Mouse (Mus musculus) CD4-positive naive resting alpha-beta T cell, adult 57 days (primary cell): ENCODE measurements around the gene Alyref. TPM values are rescaled to one million over a fixed set of nuclear protein-coding genes. Genes with fewer than 3 reads are reported as not detected.

Experiments
- total RNA-seq: library from RNA; stranded (reverse); gene quantifications from one replicate; pipeline ENCODE4 v1.2.4, GENCODE M21; 2023

Alyref gene
- 109 TPM for total RNA-seq

GRCm38 (mm10) chr11:120598283-120598989, at the start of gene Alyref, which contains the start of gene Anapc11:
Gene Alyref, minus strand, starts transcription at chr11:120598365.
Gene Anapc11, plus strand, starts transcription at chr11:120598421.

GRCm38 (mm10) chr11:120643601-120643987, 45.4 kb upstream of the Alyref start, which contains the start of gene Pycr1:
Gene Pycr1, minus strand, starts transcription at chr11:120643769.

GRCm38 (mm10) chr11:120633520-120634343, 35.6 kb upstream of the Alyref start, which contains the start of gene Mafg:
Gene Mafg, minus strand, starts transcription at chr11:120633600.

GRCm38 (mm10) chr11:120625152-120625775, 27.1 kb upstream of the Alyref start, which contains the start of gene Sirt7:
Gene Sirt7, minus strand, starts transcription at chr11:120625240.

GRCm38 (mm10) chr11:120617519-120618112, 19.5 kb upstream of the Alyref start, which contains the start of gene Pcyt2:
Gene Pcyt2, minus strand, starts transcription at chr11:120617936.

GRCm38 (mm10) chr11:120608241-120609034, 10.3 kb upstream of the Alyref start, which contains the start of gene Npb:
Gene Npb, plus strand, starts transcription at chr11:120608477.

GRCm38 (mm10) chr11:120581490-120582267, 16.5 kb downstream of the Alyref start, which contains the start of gene Arhgdia:
Gene Arhgdia, minus strand, starts transcription at chr11:120581624.

GRCm38 (mm10) chr11:120572752-120573584, 25.2 kb downstream of the Alyref start, which contains the start of gene P4hb:
Gene P4hb, minus strand, starts transcription at chr11:120573253.

GRCm38 (mm10) chr11:120550810-120551440, 47.2 kb downstream of the Alyref start, which contains the start of gene Ppp1r27:
Gene Ppp1r27, minus strand, starts transcription at chr11:120551132.

GRCm38 (mm10) chr11:120549168-120549945, 48.8 kb downstream of the Alyref start, which contains the start of gene Mcrip1:
Gene Mcrip1, minus strand, starts transcription at chr11:120549727.

Other genes with a start within 250 kb of the Alyref start
- gene Actg1, start 249.8 kb downstream of the Alyref start, total RNA-seq, result 1,308 TPM
- gene Fscn2, start 236.8 kb downstream of the Alyref start, total RNA-seq, result not detected
- 28.0 TPM for gene Faap100, start 219.6 kb downstream of the Alyref start, total RNA-seq
- gene Nploc4, start 160.7 kb downstream of the Alyref start, total RNA-seq, result 55.1 TPM
- gene Tspan10, start 155.7 kb downstream of the Alyref start, total RNA-seq, result 46.6 TPM
- 0.80 TPM for gene Pde6g, start 144.9 kb downstream of the Alyref start, total RNA-seq
- gene Oxld1, start 140.3 kb downstream of the Alyref start, total RNA-seq, result 7.1 TPM
- gene Ccdc137, start 140.2 kb downstream of the Alyref start, total RNA-seq, result 32.2 TPM
- 13.4 TPM for gene Arl16, start 130.8 kb downstream of the Alyref start, total RNA-seq
- gene Mrpl12, start 113.8 kb downstream of the Alyref start, total RNA-seq, result 28.5 TPM
- gene Slc25a10, start 106.5 kb downstream of the Alyref start, total RNA-seq, result 9.7 TPM
- not detected for gene Gcgr, start 67.7 kb downstream of the Alyref start, total RNA-seq
- 36.1 TPM for gene Mcrip1, start 48.6 kb downstream of the Alyref start, total RNA-seq
- gene Ppp1r27, start 47.2 kb downstream of the Alyref start, total RNA-seq, result not detected
- 123 TPM for gene P4hb, start 25.1 kb downstream of the Alyref start, total RNA-seq
- 404 TPM for gene Arhgdia, start 16.7 kb downstream of the Alyref start, total RNA-seq
- gene Anapc11, start 56 bp upstream of the Alyref start, total RNA-seq, result 71.8 TPM
- gene Npb, start 10.1 kb upstream of the Alyref start, total RNA-seq, result 3.8 TPM
- gene Pcyt2, start 19.6 kb upstream of the Alyref start, total RNA-seq, result 153 TPM
- 131 TPM for gene Sirt7, start 26.9 kb upstream of the Alyref start, total RNA-seq
- 39.8 TPM for gene Mafg, start 35.2 kb upstream of the Alyref start, total RNA-seq
- 1.2 TPM for gene Pycr1, start 45.4 kb upstream of the Alyref start, total RNA-seq
- not detected for gene Myadml2, start 49.8 kb upstream of the Alyref start, total RNA-seq
- gene Notum, start 62.8 kb upstream of the Alyref start, total RNA-seq, result not detected
- gene Aspscr1, start 74.6 kb upstream of the Alyref start, total RNA-seq, result 126 TPM
- 37.5 TPM for gene Cenpx, start 115.4 kb upstream of the Alyref start, total RNA-seq
- 33.3 TPM for gene Lrrc45, start 115.6 kb upstream of the Alyref start, total RNA-seq
- gene Rac3, start 123.1 kb upstream of the Alyref start, total RNA-seq, result 1.1 TPM
- 0.65 TPM for gene Dcxr, start 128.9 kb upstream of the Alyref start, total RNA-seq
- not detected for gene Cbr2, start 133.7 kb upstream of the Alyref start, total RNA-seq
- 30.9 TPM for gene Hmga1b, start 164.4 kb upstream of the Alyref start, total RNA-seq
- 12.4 TPM for gene Rfng, start 185.8 kb upstream of the Alyref start, total RNA-seq
- 64.3 TPM for gene Gps1, start 185.9 kb upstream of the Alyref start, total RNA-seq
- 61.8 TPM for gene Dus1l, start 198.0 kb upstream of the Alyref start, total RNA-seq
- gene Fasn, start 226.2 kb upstream of the Alyref start, total RNA-seq, result 160 TPM